Mouse (Mus musculus): ENCODE measurements around the gene Lrrc49.
A peak's percentile ranks its signal among the peaks of the same experiment; 100 is the strongest.

The Lrrc49 gene

GRCm38 (mm10) chr9:60687891-60688324 is at the start of gene Lrrc49:
Gene Lrrc49, minus strand, starts transcription at chr9:60688158.
- DNase-seq (ENCODE audit: low read depth, low spot score), result peak; percentile 85

GRCm38 (mm10) chr9:60734321-60734720 is 46.4 kb upstream of the Lrrc49 start:
- DNase-seq (ENCODE audit: low read depth, low spot score), result no peak

GRCm38 (mm10) chr9:60724968-60725367 is 37.0 kb upstream of the Lrrc49 start:
- no peak for DNase-seq (ENCODE audit: low read depth, low spot score)

GRCm38 (mm10) chr9:60719687-60720086 is 31.7 kb upstream of the Lrrc49 start:
- no peak for DNase-seq (ENCODE audit: low read depth, low spot score)

GRCm38 (mm10) chr9:60718284-60718683 is 30.3 kb upstream of the Lrrc49 start:
- DNase-seq (ENCODE audit: low read depth, low spot score), result no peak

- no peak for DNase-seq (ENCODE audit: low read depth, low spot score)
Measured at GRCm38 (mm10) chr9:60715828-60716227, 27.9 kb upstream of the Lrrc49 start.

GRCm38 (mm10) chr9:60715271-60715670 is 27.3 kb upstream of the Lrrc49 start:
- DNase-seq (ENCODE audit: low read depth, low spot score), result no peak

- DNase-seq (ENCODE audit: low read depth, low spot score), result no peak
Measured at GRCm38 (mm10) chr9:60714191-60714590, 26.2 kb upstream of the Lrrc49 start.

GRCm38 (mm10) chr9:60713616-60714015 is 25.7 kb upstream of the Lrrc49 start:
- no peak for DNase-seq (ENCODE audit: low read depth, low spot score)

- DNase-seq (ENCODE audit: low read depth, low spot score), result no peak
Measured at GRCm38 (mm10) chr9:60712771-60713541, 25.0 kb upstream of the Lrrc49 start, which contains the start of gene Larp6. Gene Larp6, plus strand, starts transcription at chr9:60712989.

- no peak for DNase-seq (ENCODE audit: low read depth, low spot score)
Measured at GRCm38 (mm10) chr9:60712011-60712410, 24.1 kb upstream of the Lrrc49 start.

- DNase-seq (ENCODE audit: low read depth, low spot score), result no peak
Measured at GRCm38 (mm10) chr9:60709721-60710120, 21.8 kb upstream of the Lrrc49 start.

GRCm38 (mm10) chr9:60708606-60709005 is 20.6 kb upstream of the Lrrc49 start:
- DNase-seq (ENCODE audit: low read depth, low spot score), result no peak

- DNase-seq (ENCODE audit: low read depth, low spot score), result no peak
Measured at GRCm38 (mm10) chr9:60707594-60707993, 19.6 kb upstream of the Lrrc49 start.

GRCm38 (mm10) chr9:60699581-60700231 is 11.7 kb upstream of the Lrrc49 start:
- no peak for DNase-seq (ENCODE audit: low read depth, low spot score)

GRCm38 (mm10) chr9:60696271-60696985 is 8.5 kb upstream of the Lrrc49 start:
- no peak for DNase-seq (ENCODE audit: low read depth, low spot score)

GRCm38 (mm10) chr9:60693986-60694385 is 6.0 kb upstream of the Lrrc49 start:
- DNase-seq (ENCODE audit: low read depth, low spot score), result no peak

- no peak for DNase-seq (ENCODE audit: low read depth, low spot score)
Measured at GRCm38 (mm10) chr9:60692624-60693023, 4.7 kb upstream of the Lrrc49 start.

GRCm38 (mm10) chr9:60687415-60687814 is 543 bp downstream of the Lrrc49 start:
- DNase-seq (ENCODE audit: low read depth, low spot score), result peak; percentile 17

- DNase-seq (ENCODE audit: low read depth, low spot score), result no peak
Measured at GRCm38 (mm10) chr9:60682753-60683152, 5.2 kb downstream of the Lrrc49 start.

GRCm38 (mm10) chr9:60681005-60681404 is 7.0 kb downstream of the Lrrc49 start:
- no peak for DNase-seq (ENCODE audit: low read depth, low spot score)

GRCm38 (mm10) chr9:60678913-60679312 is 9.0 kb downstream of the Lrrc49 start:
- no peak for DNase-seq (ENCODE audit: low read depth, low spot score)

All from embryo, embryonic 11.5 days (tissue).